Mouse (Mus musculus) limb, embryonic 12.5 days (tissue): ENCODE measurements at regions not wholly inside any gene's neighbourhood (a gene's known extent, or its start where the extent isn't known, plus 50 kb on each side); places are given as distances from the start of the nearest gene placed in this dataset.

ENCODE experiments used
- ATAC-seq: fragments of 200-750 bp; cut with Nextera tagmentation; 2 replicates; pipeline ENCODE4 v1.8.0; 2017; ENCODE audit warnings: low read depth, moderate TSS enrichment; ENCODE audit not compliant: insufficient number of reproducible peaks, insufficient read depth, low FRiP score, low TSS enrichment
- H3K27ac ChIP-seq: fragments of 300-500 bp; sonication (generic); 2 replicates; pipeline ENCODE4 v1.5.1; 2016; ENCODE audit warnings: mild to moderate bottlenecking, moderate library complexity
- H3K27me3 ChIP-seq: fragments of 300-500 bp; sonication (generic); 2 replicates; pipeline ENCODE4 v1.6.1; 2016; ENCODE audit warnings: mild to moderate bottlenecking, moderate library complexity
- H3K36me3 ChIP-seq: fragments of 300-500 bp; sonication (generic); 2 replicates; pipeline ENCODE4 v1.6.1; 2016; ENCODE audit warnings: mild to moderate bottlenecking, moderate library complexity
- H3K4me1 ChIP-seq: fragments of 300-500 bp; sonication (generic); replicated peaks from 2 replicates; pipeline ENCODE4 v1.6.1; 2016
- H3K4me2 ChIP-seq: fragments of 300-500 bp; sonication (generic); 2 replicates; pipeline ENCODE4 v1.6.1; 2016; ENCODE audit warnings: mild to moderate bottlenecking, moderate library complexity
- H3K4me3 ChIP-seq: fragments of 300-500 bp; sonication (generic); replicated peaks from 2 replicates; pipeline ENCODE4 v1.5.1; 2016; ENCODE audit warnings: mild to moderate bottlenecking
- H3K9ac ChIP-seq: fragments of 300-500 bp; sonication (generic); replicated peaks from 2 replicates; pipeline ENCODE4 v1.6.1; 2016; ENCODE audit warnings: mild to moderate bottlenecking, moderate library complexity
- H3K9me3 ChIP-seq: fragments of 300-500 bp; sonication (generic); 2 replicates; pipeline ENCODE4 v1.6.1; 2016; ENCODE audit warnings: mild to moderate bottlenecking, moderate library complexity
- WGBS: fragments of 180-500 bp; shearing (Covaris S2); methylation state at CpG from one replicate; pipeline ENCODE4 v1.1.7; 2016; 5-methylcytosine and 5-hydroxymethylcytosine counted together

- H3K4me1 ChIP-seq = peaks cover 16% of the 10 kb centered on the region
- no peak for ATAC-seq
- H3K27me3 ChIP-seq = peaks cover 9% of the 10 kb centered on the region; the same call in 1 of the 2 replicates
- no peak overlapping the region for H3K9ac ChIP-seq
- H3K36me3 ChIP-seq = no peaks in the 10 kb centered on the region
- H3K4me2 ChIP-seq = no peak overlapping the region
- H3K9me3 ChIP-seq = peaks cover 7% of the 10 kb centered on the region; the same call in 1 of the 2 replicates
- H3K27ac ChIP-seq = no peak overlapping the region
- H3K4me3 ChIP-seq = no peak overlapping the region
- WGBS = 76% methylated on average over 1 of the region's 1 CpGs
Observed at GRCm38 (mm10) chr17:45237246-45237645, 196.3 kb downstream of the Cdc5l start.

- ATAC-seq = no peak
- Histone ChIP-seq H3K4me2 (no peak overlapping the region), H3K4me1 (peaks cover 16% of the 10 kb centered on the region), H3K9me3 (peaks cover 7% of the 10 kb centered on the region; the same call in 1 of the 2 replicates), H3K9ac (no peak overlapping the region), H3K36me3 (no peaks in the 10 kb centered on the region), H3K27ac (no peak overlapping the region), H3K27me3 (peaks cover 1% of the 10 kb centered on the region; the same call in 1 of the 2 replicates), H3K4me3 (no peak overlapping the region)
- WGBS = 84% methylated on average over 7 of the region's 7 CpGs
Observed at GRCm38 (mm10) chr17:45235401-45235800, 198.1 kb downstream of the Cdc5l start.

GRCm38 (mm10) chr17:45232874-45233273 is 200.7 kb downstream of the Cdc5l start:
- 55% methylated on average over 5 of the region's 5 CpGs for WGBS
- Histone ChIP-seq H3K4me1 (peaks cover 27% of the 10 kb centered on the region), H3K9ac (no peak overlapping the region), H3K27ac (no peak overlapping the region), H3K9me3 (peaks cover 7% of the 10 kb centered on the region; the same call in 1 of the 2 replicates), H3K4me3 (no peak overlapping the region), H3K36me3 (no peaks in the 10 kb centered on the region), H3K27me3 (peaks cover 6% of the 10 kb centered on the region; the same call in 1 of the 2 replicates), H3K4me2 (no peak overlapping the region)
- ATAC-seq = no peak

GRCm38 (mm10) chr17:45227190-45227589 is 206.3 kb downstream of the Cdc5l start:
- 0% methylated on average over 1 of the region's 1 CpGs for WGBS
- Histone ChIP-seq H3K9ac (no peak overlapping the region), H3K9me3 (no peaks in the 10 kb centered on the region), H3K4me3 (no peak overlapping the region), H3K27me3 (peaks cover 6% of the 10 kb centered on the region; the same call in 1 of the 2 replicates), H3K36me3 (no peaks in the 10 kb centered on the region), H3K27ac (no peak overlapping the region), H3K4me2 (no peak overlapping the region), H3K4me1 (peaks cover 31% of the 10 kb centered on the region)
- no peak for ATAC-seq

GRCm38 (mm10) chr17:45226486-45226885 is 207.1 kb downstream of the Cdc5l start:
- 29% methylated on average over 6 of the region's 6 CpGs for whole genome bisulfite sequencing

GRCm38 (mm10) chr17:45221625-45222024 is 211.9 kb downstream of the Cdc5l start:
- no peak for ATAC-seq
- Histone ChIP-seq H3K4me1 (peaks cover 10% of the 10 kb centered on the region), H3K4me2 (no peak overlapping the region), H3K27me3 (peaks cover 16% of the 10 kb centered on the region), H3K9ac (no peak overlapping the region), H3K4me3 (no peak overlapping the region), H3K36me3 (no peaks in the 10 kb centered on the region), H3K9me3 (no peaks in the 10 kb centered on the region), H3K27ac (no peak overlapping the region)
- WGBS = 62% methylated on average over 10 of the region's 10 CpGs

More at GRCm38 (mm10) chr17:45226486-45226885, 207.1 kb downstream of the Cdc5l start:
- H3K9me3 ChIP-seq = no peaks in the 10 kb centered on the region
- no peak for ATAC-seq
- H3K9ac ChIP-seq = no peak overlapping the region
- H3K27ac ChIP-seq = no peak overlapping the region
- no peak overlapping the region for H3K4me3 ChIP-seq
- H3K27me3 ChIP-seq = peaks cover 6% of the 10 kb centered on the region; the same call in 1 of the 2 replicates
- H3K4me1 ChIP-seq = peaks cover 31% of the 10 kb centered on the region
- H3K4me2 ChIP-seq = no peak overlapping the region
- no peaks in the 10 kb centered on the region for H3K36me3 ChIP-seq

- no peak for ATAC-seq
- Histone ChIP-seq H3K9me3 (no peaks in the 10 kb centered on the region), H3K4me2 (no peak overlapping the region), H3K36me3 (no peaks in the 10 kb centered on the region), H3K27me3 (peaks cover 16% of the 10 kb centered on the region), H3K4me1 (peaks cover 21% of the 10 kb centered on the region), H3K9ac (no peak overlapping the region), H3K27ac (no peak overlapping the region), H3K4me3 (no peak overlapping the region)
- WGBS = 84% methylated on average over 5 of the region's 5 CpGs
Observed at GRCm38 (mm10) chr17:45217126-45217525, 216.4 kb downstream of the Cdc5l start.

- H3K9ac ChIP-seq = no peak overlapping the region
- 0 out of 2 replicates have a peak, but pooled peaks cover 3% of the 10 kb centered on the region for H3K9me3 ChIP-seq
- 49% methylated on average over 15 of the region's 15 CpGs for WGBS
- peak; percentile 76 for ATAC-seq
- H3K4me2 ChIP-seq = no peak overlapping the region
- no peak overlapping the region for H3K4me3 ChIP-seq
- H3K27me3 ChIP-seq = peaks cover 16% of the 10 kb centered on the region
- H3K36me3 ChIP-seq = no peaks in the 10 kb centered on the region
- peaks cover 21% of the 10 kb centered on the region for H3K4me1 ChIP-seq
- peak overlapping the region; percentile 69 for H3K27ac ChIP-seq
Observed at GRCm38 (mm10) chr17:45215067-45216049, 218.2 kb downstream of the Cdc5l start.

- Histone ChIP-seq H3K4me2 (no peak overlapping the region), H3K4me1 (peaks cover 11% of the 10 kb centered on the region), H3K9me3 (0 out of 2 replicates have a peak, but pooled peaks cover 3% of the 10 kb centered on the region), H3K27me3 (peaks cover 5% of the 10 kb centered on the region; the same call in 1 of the 2 replicates), H3K4me3 (no peak overlapping the region), H3K9ac (no peak overlapping the region), H3K36me3 (no peaks in the 10 kb centered on the region), H3K27ac (no peak overlapping the region)
- WGBS = 88% methylated on average over 2 of the region's 2 CpGs
- no peak for ATAC-seq
Observed at GRCm38 (mm10) chr17:45210984-45211383, 222.6 kb downstream of the Cdc5l start.

- no peak for ATAC-seq
- WGBS = 78% methylated on average over 3 of the region's 3 CpGs
- Histone ChIP-seq H3K27ac (no peak overlapping the region), H3K9ac (no peak overlapping the region), H3K4me3 (no peak overlapping the region), H3K36me3 (no peaks in the 10 kb centered on the region), H3K9me3 (0 out of 2 replicates have a peak, but pooled peaks cover 3% of the 10 kb centered on the region), H3K27me3 (peaks cover 5% of the 10 kb centered on the region; the same call in 1 of the 2 replicates), H3K4me1 (peaks cover 14% of the 10 kb centered on the region), H3K4me2 (no peak overlapping the region)
Observed at GRCm38 (mm10) chr17:45209387-45209663, 224.2 kb downstream of the Cdc5l start.

GRCm38 (mm10) chr17:45208596-45209386 is 224.7 kb downstream of the Cdc5l start:
- Histone ChIP-seq H3K9me3 (0 out of 2 replicates have a peak, but pooled peaks cover 3% of the 10 kb centered on the region), H3K27ac (no peak overlapping the region), H3K36me3 (no peaks in the 10 kb centered on the region), H3K4me3 (no peak overlapping the region), H3K27me3 (peaks cover 5% of the 10 kb centered on the region; the same call in 1 of the 2 replicates), H3K4me1 (peaks cover 15% of the 10 kb centered on the region), H3K9ac (no peak overlapping the region), H3K4me2 (no peak overlapping the region)
- 75% methylated on average over 14 of the region's 14 CpGs for WGBS
- ATAC-seq = no peak
